Mouse (Mus musculus): ENCODE data around the gene Pitpna. TPM values are rescaled to one million over a fixed set of nuclear protein-coding genes. Genes with fewer than 3 reads are reported as not detected.

Pitpna gene
- total and polyA plus RNA-seq, 3 experiments = 57.2 to 99.1 (median 96.6) TPM

GRCm38 (mm10) chr11:75561410-75561791, 26.5 kb upstream of the Pitpna start:
- no peak overlapping the region for H3K27ac ChIP-seq

GRCm38 (mm10) chr11:75562840-75563239, 25.1 kb upstream of the Pitpna start:
- Histone ChIP-seq H3K4me3 (no peak overlapping the region), H3K79me2 (replicated peaks; ENCODE audit: control insufficient read depth, insufficient read depth, low read length) (no peaks in the 10 kb centered on the region), H3K27me3 (ENCODE audit: control insufficient read depth, insufficient read depth, low read length) (no peaks in the 10 kb centered on the region), H3K36me3 (ENCODE audit: control insufficient read depth, insufficient read depth, low read length) (no peaks in the 10 kb centered on the region), H3K27ac (no peak overlapping the region), H3K9ac (ENCODE audit: low read depth, low read length) (no peak overlapping the region), H3K4me1 (ENCODE audit: control insufficient read depth, insufficient read depth, low read length) (peaks cover 18% of the 10 kb centered on the region)
- 91% methylated on average over 8 of the region's 8 CpGs for WGBS
- DNase-seq = no peak
- TF ChIP-seq EP300 (IDR thresholded peaks at IDR 0.05; ENCODE audit: insufficient read depth, low read depth, low read length) = no peak
- TF ChIP-seq POLR2A (IDR thresholded peaks at IDR 0.05; ENCODE audit: insufficient read depth, low read depth, low read length) = no peak
- TF ChIP-seq CTCF (IDR thresholded peaks at IDR 0.05) = no peak
- intact Hi-C loops (cut with DNase I) = no loop called here

More at GRCm38 (mm10) chr11:75561410-75561791, 26.5 kb upstream of the Pitpna start:
- Histone ChIP-seq H3K79me2 (replicated peaks; ENCODE audit: control insufficient read depth, insufficient read depth, low read length) (no peaks in the 10 kb centered on the region), H3K4me1 (ENCODE audit: control insufficient read depth, insufficient read depth, low read length) (peaks cover 18% of the 10 kb centered on the region), H3K36me3 (ENCODE audit: control insufficient read depth, insufficient read depth, low read length) (no peaks in the 10 kb centered on the region), H3K9ac (ENCODE audit: low read depth, low read length) (no peak overlapping the region), H3K27me3 (ENCODE audit: control insufficient read depth, insufficient read depth, low read length) (no peaks in the 10 kb centered on the region), H3K4me3 (no peak overlapping the region)
- WGBS = 88% methylated on average over 5 of the region's 5 CpGs
- DNase-seq = no peak
- TF ChIP-seq POLR2A (IDR thresholded peaks at IDR 0.05; ENCODE audit: insufficient read depth, low read depth, low read length) = no peak
- TF ChIP-seq EP300 (IDR thresholded peaks at IDR 0.05; ENCODE audit: insufficient read depth, low read depth, low read length) = no peak
- no peak for TF ChIP-seq CTCF (IDR thresholded peaks at IDR 0.05)
- intact Hi-C loops (cut with DNase I) = no loop called here

- peak; percentile 68 to 75 for DNase-seq
- Histone ChIP-seq H3K4me3 (no peak overlapping the region), H3K4me1 (ENCODE audit: control insufficient read depth, insufficient read depth, low read length) (peaks cover 18% of the 10 kb centered on the region), H3K36me3 (ENCODE audit: control insufficient read depth, insufficient read depth, low read length) (no peaks in the 10 kb centered on the region), H3K9ac (ENCODE audit: low read depth, low read length) (peak overlapping the region; percentile 25), H3K27ac (peak overlapping the region; percentile 77), H3K27me3 (ENCODE audit: control insufficient read depth, insufficient read depth, low read length) (no peaks in the 10 kb centered on the region), H3K79me2 (replicated peaks; ENCODE audit: control insufficient read depth, insufficient read depth, low read length) (no peaks in the 10 kb centered on the region)
- intact Hi-C loops (cut with DNase I) = no loop called here
- TF ChIP-seq EP300 (IDR thresholded peaks at IDR 0.05; ENCODE audit: insufficient read depth, low read depth, low read length) (no peak), CTCF (IDR thresholded peaks at IDR 0.05) (no peak), POLR2A (IDR thresholded peaks at IDR 0.05; ENCODE audit: insufficient read depth, low read depth, low read length) (no peak)
- 26% methylated on average over 18 of the region's 18 CpGs for WGBS
Measured at GRCm38 (mm10) chr11:75563851-75564548, 23.9 kb upstream of the Pitpna start.

- H3K27me3 ChIP-seq (ENCODE audit: control insufficient read depth, insufficient read depth, low read length) = no peaks in the 10 kb centered on the region
- peak overlapping the region; percentile 68 for H3K27ac ChIP-seq
- TF ChIP-seq POLR2A (IDR thresholded peaks at IDR 0.05; ENCODE audit: insufficient read depth, low read depth, low read length) (no peak), EP300 (IDR thresholded peaks at IDR 0.05; ENCODE audit: insufficient read depth, low read depth, low read length) (peak; percentile 80; the same call in 1 of the 2 replicates), CTCF (IDR thresholded peaks at IDR 0.05) (no peak)
- intact Hi-C loops (cut with DNase I) = no loop called here
- no peak overlapping the region for H3K9ac ChIP-seq (ENCODE audit: low read depth, low read length)
- DNase-seq = peak; percentile 72 to 87
- WGBS = 42% methylated on average over 2 of the region's 2 CpGs
- H3K79me2 ChIP-seq (replicated peaks; ENCODE audit: control insufficient read depth, insufficient read depth, low read length) = no peaks in the 10 kb centered on the region
- no peaks in the 10 kb centered on the region for H3K36me3 ChIP-seq (ENCODE audit: control insufficient read depth, insufficient read depth, low read length)
- peaks cover 18% of the 10 kb centered on the region for H3K4me1 ChIP-seq (ENCODE audit: control insufficient read depth, insufficient read depth, low read length)
- no peak overlapping the region for H3K4me3 ChIP-seq
Measured at GRCm38 (mm10) chr11:75565849-75566248, 22.0 kb upstream of the Pitpna start.

- Histone ChIP-seq H3K36me3 (ENCODE audit: control insufficient read depth, insufficient read depth, low read length) (no peaks in the 10 kb centered on the region), H3K27me3 (ENCODE audit: control insufficient read depth, insufficient read depth, low read length) (no peaks in the 10 kb centered on the region), H3K4me1 (ENCODE audit: control insufficient read depth, insufficient read depth, low read length) (peaks cover 20% of the 10 kb centered on the region), H3K9ac (ENCODE audit: low read depth, low read length) (no peak overlapping the region), H3K27ac (peak overlapping the region; percentile 68), H3K4me3 (no peak overlapping the region), H3K79me2 (replicated peaks; ENCODE audit: control insufficient read depth, insufficient read depth, low read length) (no peaks in the 10 kb centered on the region)
- 0 out of 2 replicates have a peak, but pooled peaks have one; percentile 16 for TF ChIP-seq EP300 (IDR thresholded peaks at IDR 0.05; ENCODE audit: insufficient read depth, low read depth, low read length)
- TF ChIP-seq POLR2A (IDR thresholded peaks at IDR 0.05; ENCODE audit: insufficient read depth, low read depth, low read length) = no peak
- no peak for TF ChIP-seq CTCF (IDR thresholded peaks at IDR 0.05)
- intact Hi-C loops (cut with DNase I) = no loop called here
- DNase-seq = peak in 1 of 2 experiments; percentile 50
- 61% methylated on average over 13 of the region's 13 CpGs for WGBS
Measured at GRCm38 (mm10) chr11:75566276-75567196, 21.4 kb upstream of the Pitpna start.

All from heart, adult 2 months (tissue).